Mouse (Mus musculus): ENCODE data around the gene Prdm2.

The Prdm2 gene

DNA sequence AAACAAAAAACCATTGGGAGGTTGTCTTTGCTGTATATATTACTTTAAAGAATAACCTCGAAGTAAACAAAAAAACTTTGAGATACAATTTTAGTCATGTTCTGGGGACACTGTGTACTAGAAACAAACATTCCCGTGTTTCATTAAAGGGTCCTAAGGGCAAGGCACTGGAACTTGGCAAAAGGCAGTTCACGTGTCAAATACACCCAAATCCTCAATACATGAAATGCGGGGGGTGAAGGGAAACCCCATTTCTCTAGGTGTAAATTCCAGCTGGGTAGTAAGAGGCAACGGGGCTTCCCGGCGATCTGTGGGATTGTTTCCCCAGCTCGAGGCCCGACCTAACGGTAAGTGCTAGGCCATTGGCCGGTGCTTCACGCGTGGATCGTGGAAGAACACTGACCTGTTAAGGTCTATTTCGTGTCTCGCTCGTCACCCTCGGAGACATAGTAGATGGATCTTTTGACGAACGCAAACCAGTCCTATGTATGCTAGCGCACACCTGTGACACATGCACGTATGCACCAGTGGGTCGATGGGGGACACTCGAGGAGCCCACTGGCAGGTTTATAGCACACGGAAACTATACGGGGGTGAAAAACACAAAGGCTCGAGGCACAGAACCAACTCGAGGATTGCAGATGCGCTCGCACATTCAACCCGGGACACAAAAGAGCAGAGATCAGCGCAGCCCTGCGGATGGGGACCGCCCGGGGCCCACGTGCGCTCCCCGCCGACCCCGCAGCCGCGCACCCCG, 1.0 kb downstream of the Prdm2 start:
- peak; percentile 52 for DNase-seq

DNA sequence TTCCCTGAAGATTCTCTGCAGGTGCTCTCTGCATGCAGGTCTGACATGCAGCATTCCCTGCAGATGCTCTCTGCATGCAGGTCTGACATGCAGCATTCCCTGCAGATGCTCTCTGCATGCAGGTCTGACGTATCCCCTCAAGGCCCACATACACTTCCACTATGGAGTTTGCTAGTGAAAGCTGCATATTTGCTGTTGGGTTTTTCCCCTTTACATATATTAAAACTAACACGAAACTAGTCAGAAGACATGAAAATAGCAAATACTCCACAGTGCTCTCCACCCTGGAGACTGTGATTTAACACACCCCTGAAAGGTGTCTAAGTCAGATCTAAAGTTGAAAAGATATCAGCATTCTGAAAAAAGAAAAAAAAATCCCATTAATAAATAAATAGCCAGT, 2.8 kb downstream of the Prdm2 start:
- no peak for DNase-seq

DNA sequence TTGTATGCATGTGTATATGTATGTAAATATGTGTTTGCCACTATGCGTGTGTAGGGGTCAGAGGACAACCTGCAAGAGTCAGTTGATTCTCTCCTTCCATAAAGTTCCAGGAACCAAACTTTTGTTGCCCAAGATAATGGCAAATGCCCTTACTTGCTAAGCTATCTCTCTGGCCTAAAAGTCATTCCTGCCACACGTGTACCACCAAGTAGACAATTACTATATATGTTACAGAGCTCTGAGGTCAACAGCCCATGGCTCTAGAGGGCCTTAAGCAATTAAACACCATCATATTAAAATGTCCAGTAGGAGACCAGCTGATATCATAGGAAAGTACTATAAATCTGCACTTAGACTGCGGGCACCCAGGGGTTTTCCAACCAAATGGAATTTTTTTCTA, 10.1 kb downstream of the Prdm2 start:
- no peak for DNase-seq

DNA sequence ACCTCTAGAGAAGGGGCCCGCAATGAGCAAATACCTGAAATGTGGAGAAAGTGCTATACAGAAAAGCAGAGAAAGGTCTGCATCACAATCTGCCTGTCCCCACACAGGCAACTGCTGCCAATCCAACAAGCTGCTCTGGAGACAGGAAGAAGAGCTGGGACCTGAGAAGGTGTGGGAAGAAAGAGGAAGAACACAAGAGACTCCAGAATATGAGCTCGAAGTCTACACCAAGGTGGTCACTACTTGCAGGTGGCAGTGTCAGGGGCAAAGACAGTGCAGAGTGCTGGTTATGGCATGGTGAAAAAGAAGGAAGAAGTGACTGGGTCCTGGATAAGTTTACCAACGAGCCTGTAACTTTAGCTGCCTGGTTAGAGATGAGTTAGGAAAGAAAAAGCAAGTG, 14.4 kb downstream of the Prdm2 start:
- no peak for DNase-seq

DNA sequence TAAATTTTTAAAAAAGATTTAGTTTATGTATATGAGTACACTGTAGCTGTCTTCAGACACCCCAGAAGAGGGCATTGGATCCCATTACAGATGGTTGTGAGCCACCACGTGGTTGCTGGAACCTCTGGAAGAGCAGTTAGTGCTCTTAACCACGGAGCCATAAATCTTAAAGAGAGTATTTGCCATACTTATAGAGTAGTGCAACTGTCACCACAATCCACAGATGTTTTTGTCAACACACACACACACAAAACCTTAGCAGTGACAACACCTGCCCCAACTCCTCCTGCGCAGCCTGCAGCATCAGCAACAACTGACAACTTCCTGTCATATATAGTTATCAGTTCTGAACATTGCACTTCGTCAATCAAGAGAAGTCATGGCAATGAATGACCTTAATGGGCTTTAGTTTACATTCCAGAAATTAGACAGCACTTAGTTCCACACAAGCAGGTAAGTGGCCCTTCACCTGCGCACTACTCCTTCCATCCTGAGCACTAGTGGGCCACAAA, 14.9 kb downstream of the Prdm2 start:
- DNase-seq: no peak

DNA sequence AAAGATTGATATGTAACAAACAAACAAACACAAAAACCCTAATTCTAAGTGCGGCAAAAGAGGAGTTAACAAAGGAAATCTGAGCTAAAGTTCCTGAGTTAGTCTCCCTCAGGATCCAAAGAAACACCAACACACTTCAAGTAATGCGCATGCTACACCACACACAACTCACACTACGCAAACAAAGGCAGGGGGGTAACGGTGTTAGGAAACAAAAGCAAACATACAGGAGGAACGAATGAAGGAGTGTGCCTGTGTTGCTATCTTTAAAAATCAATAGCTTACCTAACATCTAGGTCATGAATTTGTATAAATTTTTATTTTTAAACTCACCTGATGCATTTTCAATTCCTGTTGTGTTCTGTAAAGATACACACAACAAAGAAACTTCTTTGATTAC, 18.5 kb downstream of the Prdm2 start:
- DNase-seq: no peak

DNA sequence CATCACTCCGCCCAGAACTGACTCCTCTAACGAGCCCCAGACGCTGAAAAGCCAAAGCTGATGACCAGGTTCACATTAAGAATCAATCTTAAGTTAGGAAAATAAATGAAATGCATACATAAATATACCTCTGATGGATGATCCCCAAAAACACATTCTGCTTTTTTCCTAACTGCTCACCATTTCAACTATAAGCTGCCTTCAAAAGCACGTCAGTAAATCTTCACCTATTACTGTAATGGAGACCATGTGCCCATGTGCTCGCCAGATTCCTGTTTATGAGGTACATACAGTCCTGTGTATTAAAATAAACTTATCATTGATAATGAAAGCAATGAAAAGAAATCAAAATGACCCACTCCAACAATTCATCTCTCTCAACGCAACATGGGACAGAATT, 19.6 kb downstream of the Prdm2 start:
- no peak for DNase-seq

DNA sequence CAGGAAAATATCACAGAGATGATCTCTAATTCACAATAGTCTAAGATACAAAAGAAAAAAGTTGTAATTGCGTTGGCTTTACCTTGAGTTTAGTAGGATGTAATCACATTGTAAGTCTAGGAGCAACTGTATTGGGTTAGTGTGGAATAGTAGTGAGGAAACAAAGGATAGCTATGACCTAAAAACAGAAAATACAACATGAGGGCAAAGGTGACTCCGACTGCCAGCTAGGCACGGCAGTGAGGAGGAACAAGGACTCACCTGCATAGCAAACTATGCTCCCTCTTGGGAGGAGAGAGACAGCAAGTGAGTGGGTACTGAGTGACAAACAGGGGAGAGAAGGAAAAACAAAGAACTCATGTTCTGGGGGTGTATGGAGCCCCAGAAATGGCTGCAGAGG, 21.0 kb downstream of the Prdm2 start:
- DNase-seq: no peak

DNA sequence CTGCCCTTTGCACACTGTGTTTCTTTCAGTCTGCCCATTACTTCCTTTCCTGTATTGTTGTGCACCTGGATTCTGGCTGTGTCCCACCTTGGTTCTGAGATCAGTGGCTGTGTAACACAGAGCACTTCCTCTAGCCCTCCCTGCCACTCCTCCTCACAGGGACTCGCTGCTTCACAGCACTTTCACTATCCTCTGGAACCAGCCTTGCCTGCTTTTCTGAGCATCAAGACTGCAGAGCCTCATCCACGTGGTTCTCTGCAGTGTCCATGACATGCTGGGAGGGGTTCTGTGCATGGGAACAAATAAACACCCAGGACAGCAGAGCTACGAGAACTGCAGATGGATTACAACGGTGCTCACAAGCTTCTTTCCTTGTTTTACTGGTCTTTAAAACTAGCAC, 22.1 kb downstream of the Prdm2 start:
- DNase-seq: no peak

DNA sequence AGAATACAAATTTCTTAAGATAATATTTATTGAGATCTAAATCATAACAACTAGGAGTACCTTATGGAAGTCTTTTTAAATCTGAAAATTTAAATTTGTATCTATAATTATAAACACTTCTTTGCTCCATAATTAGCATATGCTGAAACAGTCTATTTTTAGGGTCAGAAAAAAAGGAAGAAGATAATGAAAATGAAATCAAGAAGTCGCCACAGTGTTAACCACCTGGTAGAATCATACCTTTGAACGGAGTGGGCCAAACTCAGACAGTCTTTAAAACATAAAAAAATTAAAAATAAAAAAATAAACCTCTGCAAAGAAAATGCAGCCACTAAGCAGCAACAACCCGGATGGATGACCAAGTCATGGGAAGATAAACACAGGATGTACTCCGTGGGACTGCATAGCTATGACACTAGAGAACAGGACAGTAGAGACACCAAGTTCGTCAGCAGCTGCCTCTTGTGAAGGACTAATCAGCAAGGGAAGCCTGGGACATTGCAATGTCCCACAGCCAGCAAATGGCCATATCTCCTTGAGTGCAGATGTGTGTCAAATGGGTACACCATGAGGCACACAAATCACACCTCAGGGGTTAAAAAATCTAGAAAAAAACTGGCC, 24.1 kb downstream of the Prdm2 start:
- DNase-seq: no peak

DNA sequence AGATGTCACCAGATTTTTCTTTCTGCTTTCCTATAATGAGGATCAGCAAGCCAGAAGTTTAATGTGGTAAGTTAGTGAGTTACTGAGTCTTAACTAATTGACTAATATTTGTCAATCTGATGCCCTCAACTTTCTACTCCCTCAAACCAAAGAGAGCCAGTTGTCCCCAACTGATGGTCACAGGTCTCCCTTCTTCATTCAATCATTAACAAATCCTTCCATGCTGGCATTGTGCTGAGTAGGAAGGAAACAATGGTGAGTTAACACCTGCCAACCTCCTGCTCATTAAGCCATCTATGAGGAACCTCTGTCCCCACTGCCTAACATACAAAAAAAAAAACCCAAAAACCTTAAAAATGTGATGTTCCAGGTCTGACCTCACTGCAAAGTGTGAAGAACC, 26.7 kb downstream of the Prdm2 start:
- DNase-seq: no peak

DNA sequence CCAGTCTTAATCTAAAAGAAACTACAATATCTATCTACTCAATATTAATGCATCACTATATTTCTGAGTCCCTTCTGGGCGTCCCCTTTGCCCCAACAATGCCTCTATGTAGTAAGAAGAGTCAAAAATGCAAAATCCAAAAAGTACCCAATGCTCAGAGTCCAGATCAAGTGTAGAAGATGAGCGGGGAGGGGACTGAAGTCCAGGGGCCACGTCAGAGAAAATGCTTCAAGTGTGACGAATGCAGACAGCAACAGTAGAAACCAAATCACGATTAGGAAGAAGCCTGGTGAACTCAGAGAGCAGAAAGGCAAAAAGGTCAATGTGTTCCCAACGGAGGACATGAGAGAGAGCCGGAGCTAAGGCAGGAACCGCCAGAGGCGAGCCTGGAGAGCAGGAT, 27.3 kb downstream of the Prdm2 start:
- DNase-seq: no peak

DNA sequence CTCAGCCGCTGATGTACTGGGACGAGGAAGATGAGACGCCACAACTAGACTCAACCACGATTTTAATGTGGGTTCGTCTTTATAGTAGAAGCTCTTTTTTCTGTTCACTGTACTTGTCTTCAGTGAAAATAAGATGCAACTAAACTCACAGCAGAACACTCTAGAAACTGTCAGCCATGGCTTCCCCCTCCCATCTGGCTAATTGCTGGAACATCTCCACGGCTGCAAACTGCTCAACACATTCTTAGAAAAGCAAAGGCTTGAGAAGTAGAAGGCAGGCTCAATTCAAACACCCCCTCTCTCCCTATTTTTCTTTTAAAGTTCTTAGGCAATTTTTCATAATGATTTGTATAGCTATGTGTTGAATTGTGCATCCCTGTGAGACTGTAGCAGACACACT, 29.7 kb downstream of the Prdm2 start:
- no peak for DNase-seq

DNA sequence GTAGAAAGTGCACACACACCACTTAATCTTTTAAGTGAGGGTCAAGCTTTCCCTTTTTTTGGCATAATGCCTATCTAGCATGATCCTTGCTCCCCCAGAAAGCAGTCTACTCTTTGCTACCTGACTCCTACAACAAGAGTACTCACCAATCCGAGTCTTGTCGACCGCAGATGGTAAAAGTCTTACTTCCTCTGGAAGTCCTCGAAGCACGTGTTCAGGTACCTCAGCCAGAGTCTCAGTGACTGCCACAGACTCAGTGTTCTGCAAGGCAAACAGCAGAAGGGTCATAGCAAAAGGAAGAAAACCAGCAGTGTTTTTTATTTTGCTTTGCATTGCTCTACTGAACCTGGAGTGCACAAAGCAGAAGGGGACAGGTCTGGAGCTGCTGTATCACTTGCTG, 32.1 kb downstream of the Prdm2 start:
- DNase-seq: no peak

DNA sequence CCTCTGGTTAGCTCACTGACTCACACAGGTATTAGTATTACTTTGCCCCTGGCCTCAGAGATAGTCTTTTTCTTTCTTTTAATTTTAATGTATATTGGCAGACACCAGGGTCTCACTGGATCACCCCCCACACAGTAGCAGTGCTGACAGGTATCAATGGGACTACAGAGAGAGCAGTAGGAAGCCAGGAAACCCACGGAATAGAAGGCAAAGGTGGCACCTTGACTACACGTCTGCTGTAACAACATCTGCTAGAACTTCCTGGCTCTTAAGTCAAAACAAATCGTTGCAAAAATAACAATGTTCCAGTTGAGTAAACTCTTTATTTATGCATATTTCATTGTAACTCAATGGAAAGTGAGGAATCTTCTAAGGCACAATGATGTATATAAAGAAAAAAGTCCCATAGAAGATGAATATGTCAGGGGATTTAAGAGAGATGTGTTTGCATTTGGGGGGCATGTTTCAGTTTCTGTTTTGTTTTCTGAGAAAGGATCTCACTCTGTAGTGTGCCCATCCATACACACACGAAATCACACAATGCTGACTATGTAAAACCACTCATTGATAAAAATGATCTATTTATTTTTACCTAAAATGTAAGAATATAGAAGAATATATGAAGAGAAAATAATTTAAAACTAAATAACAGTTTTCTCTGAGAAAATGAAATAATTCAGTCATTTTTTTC, 41.0 kb downstream of the Prdm2 start:
- no peak for DNase-seq

DNA sequence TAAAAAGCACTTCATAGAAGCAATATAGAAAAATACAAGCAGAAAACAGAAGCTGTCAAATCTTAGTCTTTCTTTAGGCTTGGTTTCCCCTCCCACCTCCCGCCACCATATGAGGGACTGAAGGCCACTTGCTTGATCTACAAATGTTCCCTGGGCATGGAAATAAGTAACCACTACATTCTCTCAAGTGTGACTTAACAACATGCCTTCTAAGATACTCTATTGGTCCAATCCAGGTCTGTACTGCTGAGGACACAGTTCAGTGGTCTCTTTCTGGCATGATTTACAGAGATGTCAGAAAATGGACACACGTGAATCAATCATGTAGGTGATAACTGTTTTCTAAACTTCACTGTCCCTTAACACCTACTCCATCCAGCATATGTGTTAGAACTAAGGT, 42.5 kb downstream of the Prdm2 start:
- DNase-seq: no peak

DNA sequence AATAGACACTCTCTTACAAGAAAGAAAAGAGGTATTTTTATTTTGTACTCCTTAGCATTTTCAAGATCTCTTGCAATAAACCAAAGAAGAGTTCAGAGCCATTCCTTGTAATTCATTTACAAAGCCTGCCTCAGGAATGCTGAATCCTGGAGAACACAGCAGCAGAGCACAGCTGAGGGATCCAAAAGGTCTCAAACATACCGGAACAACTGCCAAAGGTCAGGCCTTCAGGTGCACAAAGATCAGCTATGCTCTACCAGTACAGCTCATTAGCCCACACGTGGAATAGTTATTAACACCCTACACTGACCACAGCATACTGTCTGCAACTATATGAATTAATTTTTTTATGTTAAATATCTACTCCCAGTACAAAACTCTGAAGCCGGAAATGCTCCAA, 44.7 kb downstream of the Prdm2 start:
- no peak for DNase-seq

DNA sequence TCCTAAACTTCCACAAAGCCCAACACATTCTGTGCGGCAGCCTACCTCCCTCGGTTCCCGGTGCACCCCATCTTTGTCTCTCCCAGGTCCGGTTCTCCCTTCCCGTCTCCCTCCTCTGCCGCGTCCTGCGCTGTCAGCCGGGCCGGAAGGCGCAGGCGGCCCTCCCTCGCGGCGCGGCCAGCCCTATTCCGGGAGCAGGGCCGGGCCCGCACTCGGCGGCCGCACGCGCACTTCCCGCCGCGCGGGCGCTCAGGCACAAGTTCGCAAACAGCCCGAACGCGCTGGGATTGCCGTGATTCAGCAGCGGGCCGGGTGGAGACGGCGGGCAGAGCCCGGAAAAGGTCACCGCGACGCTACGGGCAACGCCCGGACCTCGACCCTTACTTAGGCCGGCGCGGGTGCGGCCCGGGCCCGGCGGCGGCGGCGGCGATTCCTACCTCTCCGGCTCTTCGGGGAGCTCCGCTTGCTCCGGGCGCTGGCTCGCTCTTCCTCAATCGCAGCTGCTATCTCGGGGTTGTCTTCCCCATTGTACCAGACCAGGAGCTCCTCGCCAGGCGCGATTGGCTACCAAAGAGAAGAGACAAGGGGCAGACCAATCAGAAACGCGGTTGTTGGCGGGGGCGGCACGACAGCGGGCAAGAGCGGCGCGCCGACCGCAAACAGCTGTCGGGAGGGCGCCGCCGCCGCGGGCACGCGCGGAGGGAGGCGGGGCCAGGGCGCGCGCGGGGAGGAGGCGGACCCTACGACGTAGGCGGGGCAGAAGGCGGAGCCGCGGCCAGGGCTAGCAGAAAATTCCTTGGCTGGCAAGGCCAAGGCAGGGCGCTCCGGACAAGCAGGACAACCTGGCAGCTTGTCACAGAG, 50.9 kb downstream of the Prdm2 start:
- peak; percentile 98 for DNase-seq

DNA sequence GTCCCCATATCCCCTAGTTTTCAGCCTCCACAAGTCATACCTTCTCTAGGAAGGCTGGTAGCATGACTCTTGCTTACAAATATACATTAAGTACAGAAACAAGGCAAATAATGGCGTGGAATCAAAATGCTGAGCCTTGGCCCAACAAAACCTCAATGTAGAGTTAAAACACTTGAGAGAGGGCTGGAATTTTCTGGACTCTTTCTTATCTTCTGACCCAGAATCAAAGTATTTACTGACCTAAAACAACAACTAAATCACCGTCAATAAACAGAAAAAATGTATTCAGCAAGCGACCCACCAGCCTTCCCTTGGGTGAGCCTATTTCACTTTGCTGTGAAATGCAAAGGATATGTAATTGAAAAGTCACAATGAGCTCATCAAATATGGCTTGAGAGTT, 52.0 kb downstream of the Prdm2 start:
- DNase-seq: no peak

DNA sequence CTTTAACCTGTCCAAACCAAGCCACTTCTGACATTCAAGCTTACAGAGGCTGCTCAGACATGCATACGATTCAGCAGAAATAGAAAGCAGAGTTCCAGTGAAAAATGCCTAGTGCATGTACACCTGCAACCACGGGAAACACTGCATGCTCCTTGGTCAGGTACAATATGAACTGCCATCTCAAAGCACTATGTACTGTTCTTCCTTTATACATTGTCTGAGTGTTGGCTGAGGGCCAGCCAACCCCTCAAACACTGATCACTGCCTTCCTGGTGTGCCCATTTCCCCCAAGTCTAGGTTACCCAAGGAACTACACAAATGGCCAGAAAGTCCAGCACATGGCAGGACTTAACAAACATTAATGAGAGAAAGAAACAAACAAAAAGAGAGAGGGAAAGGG, 53.5 kb downstream of the Prdm2 start:
- no peak for DNase-seq

DNA sequence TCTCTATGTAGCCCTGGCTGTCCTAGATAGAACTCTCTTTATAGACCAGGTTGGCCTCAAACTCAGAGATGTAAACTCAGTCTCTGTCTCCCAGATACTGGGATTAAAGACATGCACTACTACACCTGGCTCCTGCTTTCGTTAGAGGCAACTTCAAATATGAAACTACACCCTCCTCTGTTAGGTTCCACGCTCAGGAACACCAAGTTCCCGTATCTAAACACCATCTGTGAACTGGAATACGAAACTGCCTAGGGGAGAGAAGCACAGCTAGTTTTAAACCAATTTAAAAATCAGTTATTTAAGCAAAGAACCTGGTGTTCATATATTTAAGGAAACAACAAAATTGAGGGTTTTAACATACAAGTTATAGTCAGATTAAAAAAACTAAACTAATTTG, 56.9 kb downstream of the Prdm2 start:
- no peak for DNase-seq

DNA sequence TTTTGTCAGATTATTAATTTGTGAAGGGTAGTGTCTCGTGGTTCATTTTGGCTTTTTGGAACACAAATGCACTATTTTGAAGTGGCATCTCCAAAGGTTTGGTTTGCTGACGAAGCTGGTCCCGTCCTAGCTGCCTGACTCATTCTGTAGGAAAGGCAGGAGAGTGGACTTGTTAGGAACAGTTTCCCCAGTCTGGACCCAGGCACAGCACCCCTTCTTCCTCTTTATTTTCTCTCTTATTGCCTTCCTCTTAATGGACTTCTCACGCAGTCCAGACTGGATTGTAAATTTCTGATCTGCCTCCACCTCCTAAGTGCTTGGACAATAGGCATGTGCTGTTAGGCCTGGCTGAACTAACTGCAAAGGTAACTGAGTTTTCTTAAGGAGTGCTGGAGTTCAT, 57.8 kb downstream of the Prdm2 start:
- no peak for DNase-seq

DNA sequence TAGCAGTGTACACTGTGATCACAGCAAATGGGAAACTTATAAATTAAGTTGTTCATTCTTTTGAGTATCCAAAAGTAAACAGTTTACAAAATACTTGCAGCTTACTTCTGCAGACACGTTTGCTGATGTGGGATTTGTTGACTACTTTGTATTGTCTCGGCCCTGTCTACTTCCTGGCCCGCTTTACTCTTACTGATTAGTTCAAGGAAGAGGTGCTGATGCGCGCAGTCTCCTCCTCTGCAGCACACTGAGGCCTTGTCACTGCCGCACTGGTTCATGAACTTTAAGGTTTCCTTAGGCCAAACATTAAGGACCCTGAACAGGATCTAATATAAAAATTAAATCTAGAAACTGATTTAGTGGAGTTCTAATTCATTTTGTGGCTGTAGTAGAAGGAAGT, 58.2 kb downstream of the Prdm2 start:
- DNase-seq: no peak
